Mouse (Mus musculus) cortical plate, adult 2 months (tissue): ENCODE data around the gene Ccdc137.

ENCODE experiments used
- CTCF ChIP-seq: fragments of 200-500 bp; IDR thresholded peaks from 2 replicates; pipeline ENCODE4 v1.5.1; 2011; ENCODE audit warnings: mild to moderate bottlenecking, control low read depth, low read length; ENCODE audit not compliant: insufficient read depth; ENCODE audit errors: extremely low read depth
- POLR2A ChIP-seq: fragments of 200-500 bp; IDR thresholded peaks from 2 replicates; pipeline ENCODE4 v1.6.1; 2011; ENCODE audit warnings: mild to moderate bottlenecking, low read length, control low read depth; ENCODE audit not compliant: insufficient read depth; ENCODE audit errors: extremely low read depth

DNA sequence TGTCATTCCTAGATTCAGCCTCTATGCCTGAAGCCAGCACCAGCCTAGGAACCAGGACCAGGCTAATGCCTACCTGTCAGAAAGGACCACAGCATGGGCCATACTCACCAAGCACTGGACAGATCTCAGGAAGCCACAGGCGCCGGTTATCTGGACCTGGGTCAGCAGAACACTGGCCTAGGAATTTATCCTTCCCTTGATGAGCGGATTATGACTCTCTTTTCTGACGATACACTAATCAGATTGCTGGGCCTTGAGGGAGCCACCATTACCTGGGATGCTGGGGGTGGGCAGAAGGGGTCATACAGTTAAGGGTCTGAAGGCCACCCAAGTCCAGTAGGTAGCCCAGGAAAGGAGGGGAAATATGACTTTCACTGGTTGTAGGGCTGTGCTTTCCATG, 4.6 kb upstream of the Ccdc137 start, which contains the start of gene Pde6g:
- TF ChIP-seq POLR2A (no peak), CTCF (no peak)
